9 mouse cellular contexts compared by ENCODE assay signal in genomic region chr4:106232499-106232970, GRCm38 (mm10).
DNase-seq lines count a peak whose midpoint lies in the region; ATAC-seq and TF ChIP-seq lines count a peak whose summit lies in the region.
"Had no signal": no experiment of that assay in that cellular context is flagged by ENCODE, and none has a peak within 500 bp of the region (broad histone marks: within the 10 kb centered on the region; RNA-seq: fewer than 3 reads in every experiment).

No protein-coding gene starts in this region.

- 49% methylated on average over 9 of the region's 9 CpGs for WGBS in hindbrain, embryonic 16.5 days
- 43% methylated on average over 9 of the region's 9 CpGs for WGBS in limb, embryonic 15.5 days
- WGBS in olfactory bulb, adult 2 months, result 42% methylated on average over 9 of the region's 9 CpGs

- no peak for TF ChIP-seq CTCF in G1E (IDR thresholded peaks at IDR 0.05; ENCODE audit: low read depth, low read length)
- no peak for TF ChIP-seq CTCF in brain, embryonic 14.5 days (IDR thresholded peaks at IDR 0.05; ENCODE audit: borderline replicate concordance, extremely low read depth, insufficient read depth, insufficient read length)
- TF ChIP-seq CTCF in olfactory bulb, adult 2 months (IDR thresholded peaks at IDR 0.05; ENCODE audit: insufficient read depth, low read depth, low read length), result no peak

- no peaks in the 10 kb centered on the region for H3K27me3 ChIP-seq in G1E (ENCODE audit: insufficient read depth, low read length)
- H3K27me3 ChIP-seq in hindbrain, embryonic 16.5 days (replicated peaks; ENCODE audit: control insufficient read depth, insufficient read depth, low read length), result no peaks in the 10 kb centered on the region
- no peaks in the 10 kb centered on the region for H3K27me3 ChIP-seq in limb, embryonic 15.5 days
- H3K27me3 ChIP-seq: neural tube, embryonic 12.5 days had no signal

- peak overlapping the region; percentile 68 for H3K27ac ChIP-seq in hindbrain, embryonic 16.5 days (ENCODE audit: low read depth, low read length)
- peak overlapping the region; percentile 40 for H3K27ac ChIP-seq in limb, embryonic 15.5 days
- H3K27ac ChIP-seq in olfactory bulb, adult 2 months (ENCODE audit: insufficient read depth, low read depth, low read length), result peak overlapping the region; percentile 12
- H3K27ac ChIP-seq: neural tube, embryonic 12.5 days had no signal

- H3K9me3 ChIP-seq in G1E (replicated peaks), result peaks cover 16% of the 10 kb centered on the region
- H3K9me3 ChIP-seq in hindbrain, embryonic 16.5 days (ENCODE audit: control insufficient read depth, low read length), result no peaks in the 10 kb centered on the region
- H3K9me3 ChIP-seq in limb, embryonic 15.5 days, result no peaks in the 10 kb centered on the region
- H3K9me3 ChIP-seq: neural tube, embryonic 12.5 days had no signal

- DNase-seq in G1E (ENCODE audit: low spot score), result no peak
- peak; percentile 83 for DNase-seq in brain, embryonic 14.5 days (ENCODE audit: low read depth)
- no peak for DNase-seq in ovary, adult 18-20 months (ENCODE audit: low spot score)
- DNase-seq in adrenal gland, postnatal 10 days, result no peak

- H3K4me1 ChIP-seq in G1E (ENCODE audit: insufficient read depth, low read depth, low read length), result no peaks in the 10 kb centered on the region
- H3K4me1 ChIP-seq in hindbrain, embryonic 16.5 days (ENCODE audit: control insufficient read depth, insufficient read depth, low read depth, low read length), result 0 out of 2 replicates have a peak, but pooled peaks cover 2% of the 10 kb centered on the region
- H3K4me1 ChIP-seq in limb, embryonic 15.5 days, result peaks cover 3% of the 10 kb centered on the region
- H3K4me1 ChIP-seq in olfactory bulb, adult 2 months (ENCODE audit: control insufficient read depth, insufficient read depth, low read length), result peaks cover 3% of the 10 kb centered on the region

- no peak overlapping the region for H3K4me2 ChIP-seq in hindbrain, embryonic 16.5 days (ENCODE audit: low read length)
- H3K4me2 ChIP-seq in limb, embryonic 15.5 days, result no peak overlapping the region
- H3K4me2 ChIP-seq: neural tube, embryonic 12.5 days had no signal

- H3K36me3 ChIP-seq in G1E (replicated peaks), result no peaks in the 10 kb centered on the region
- no peaks in the 10 kb centered on the region for H3K36me3 ChIP-seq in hindbrain, embryonic 16.5 days (ENCODE audit: control insufficient read depth, insufficient read depth, low read length)
- H3K36me3 ChIP-seq in limb, embryonic 15.5 days, result no peaks in the 10 kb centered on the region
- H3K36me3 ChIP-seq: neural tube, embryonic 12.5 days had no signal

- H3K9ac ChIP-seq in hindbrain, embryonic 16.5 days (ENCODE audit: low read depth, low read length), result no peak overlapping the region
- H3K9ac ChIP-seq in limb, embryonic 15.5 days, result no peak overlapping the region
- H3K9ac ChIP-seq: neural tube, embryonic 12.5 days had no signal

- no peak for TF ChIP-seq POLR2A in brain, embryonic 14.5 days (IDR thresholded peaks at IDR 0.05; ENCODE audit: borderline replicate concordance, extremely low read depth, insufficient read depth, insufficient read length, poor library complexity, severe bottlenecking)
- TF ChIP-seq POLR2A in olfactory bulb, adult 2 months (IDR thresholded peaks at IDR 0.05; ENCODE audit: insufficient read depth, low read depth, low read length), result no peak

- peak; percentile 91 for ATAC-seq in G1E (ENCODE audit: extremely low read depth, insufficient number of reproducible peaks, low FRiP score, poor library complexity, severe bottlenecking)
- ATAC-seq in frontal cortex, adult (ENCODE audit: low TSS enrichment), result peak; percentile 80
- ATAC-seq in hindbrain, embryonic 16.5 days, result peak; percentile 95
- peak; percentile 62 for ATAC-seq in limb, embryonic 15.5 days (ENCODE audit: insufficient number of reproducible peaks, low FRiP score, low TSS enrichment, low read depth)

- no peak overlapping the region for H3K4me3 ChIP-seq in G1E (ENCODE audit: low read depth, low read length)
- H3K4me3 ChIP-seq in hindbrain, embryonic 16.5 days (ENCODE audit: low read length), result no peak overlapping the region
- H3K4me3 ChIP-seq in limb, embryonic 15.5 days, result no peak overlapping the region
- no peak overlapping the region for H3K4me3 ChIP-seq in olfactory bulb, adult 2 months (ENCODE audit: insufficient read depth, low read depth, low read length)
- H3K4me3 ChIP-seq: neural tube, embryonic 12.5 days had no signal

Comparison
In these comparisons a context has a peak if more than half of its experiments do, and no peak if none do; other contexts are left out.
1. H3K27ac ChIP-seq: peak in every context shown above with its lines; median percentile 68 in hindbrain, embryonic 16.5 days; 40 in limb, embryonic 15.5 days; 12 in olfactory bulb, adult 2 months.